Mouse (Mus musculus) kidney, embryonic 16.5 days (tissue): Measurements from ENCODE around the gene Tctex1d4. TPM values are rescaled to one million over a fixed set of nuclear protein-coding genes. Genes with fewer than 3 reads are reported as not detected.

Experiments used
- ATAC-seq: fragments of 200-750 bp; cut with Nextera tagmentation; 2 replicates; pipeline ENCODE4 v1.8.0; 2017; ENCODE audit warnings: moderate TSS enrichment; ENCODE audit not compliant: low FRiP score, low TSS enrichment
- H3K27ac ChIP-seq: fragments of 300-500 bp; sonication (generic); 2 replicates; pipeline ENCODE4 v1.5.1; 2014; ENCODE audit warnings: low read length
- H3K27me3 ChIP-seq: fragments of 300-500 bp; sonication (generic); 2 replicates; pipeline ENCODE4 v1.6.1; 2014; ENCODE audit warnings: low read length, control low read depth, mixed read lengths; ENCODE audit not compliant: insufficient read depth
- H3K36me3 ChIP-seq: fragments of 300-500 bp; sonication (generic); 2 replicates; pipeline ENCODE4 v1.6.1; 2014; ENCODE audit warnings: low read length, control low read depth, mixed read lengths; ENCODE audit not compliant: insufficient read depth
- H3K4me1 ChIP-seq: fragments of 300-500 bp; sonication (generic); 2 replicates; pipeline ENCODE4 v1.6.1; 2014; ENCODE audit warnings: low read length, control low read depth, mixed read lengths; ENCODE audit not compliant: insufficient read depth
- H3K4me2 ChIP-seq: fragments of 300-500 bp; sonication (generic); replicated peaks from 2 replicates; pipeline ENCODE4 v1.6.1; 2014; ENCODE audit warnings: low read depth, low read length
- H3K4me3 ChIP-seq: fragments of 300-500 bp; sonication (generic); 2 replicates; pipeline ENCODE4 v1.5.1; 2014; ENCODE audit warnings: mild to moderate bottlenecking, low read length
- H3K9ac ChIP-seq: fragments of 300-500 bp; sonication (generic); replicated peaks from 2 replicates; pipeline ENCODE4 v1.6.1; 2014; ENCODE audit warnings: low read length
- H3K9me3 ChIP-seq: fragments of 300-500 bp; sonication (generic); 2 replicates; pipeline ENCODE4 v1.6.1; 2016; ENCODE audit warnings: low read length, control low read depth
- WGBS: fragments of 180-500 bp; shearing (Covaris S2); extraction: QIAGEN DNeasy Blood & Tissue Kit; methylation state at CpG from one replicate; pipeline ENCODE4 v1.1.7; 2014; 5-methylcytosine and 5-hydroxymethylcytosine counted together
- polyA plus RNA-seq: library from polyadenylated mRNA; unstranded; fragments of >200 nt; fragmentation: Nextera tagmentation; extraction: Ambion mirVana; gene quantifications from 2 replicates; pipeline ENCODE4 v1.2.1, GENCODE M21; 2015

The Tctex1d4 gene
- polyA plus RNA-seq, 1 experiment from 2014 or later, result not detected

- peaks cover 35% of the 10 kb centered on the region for H3K4me1 ChIP-seq
- 0 out of 2 replicates have a peak, but pooled peaks cover 2% of the 10 kb centered on the region for H3K36me3 ChIP-seq
- H3K27me3 ChIP-seq, result no peaks in the 10 kb centered on the region
- no peak overlapping the region for H3K4me3 ChIP-seq
- no peak overlapping the region for H3K27ac ChIP-seq
- no peak overlapping the region for H3K9ac ChIP-seq
- no peak overlapping the region for H3K4me2 ChIP-seq
- ATAC-seq, result no peak
- no peaks in the 10 kb centered on the region for H3K9me3 ChIP-seq
- 84% methylated on average over 4 of the region's 4 CpGs for WGBS
Observed at GRCm38 (mm10) chr4:117100036-117100435, 26.6 kb upstream of the Tctex1d4 start.

- no peaks in the 10 kb centered on the region for H3K27me3 ChIP-seq
- WGBS, result 42% methylated on average over 7 of the region's 7 CpGs
- peaks cover 39% of the 10 kb centered on the region for H3K4me1 ChIP-seq
- H3K4me3 ChIP-seq, result no peak overlapping the region
- no peak overlapping the region for H3K27ac ChIP-seq
- H3K36me3 ChIP-seq, result 0 out of 2 replicates have a peak, but pooled peaks cover 2% of the 10 kb centered on the region
- no peak for ATAC-seq
- no peaks in the 10 kb centered on the region for H3K9me3 ChIP-seq
- no peak overlapping the region for H3K9ac ChIP-seq
- no peak overlapping the region for H3K4me2 ChIP-seq
Observed at GRCm38 (mm10) chr4:117101218-117101617, 25.4 kb upstream of the Tctex1d4 start.

- H3K4me2 ChIP-seq, result no peak overlapping the region
- H3K27me3 ChIP-seq, result no peaks in the 10 kb centered on the region
- no peaks in the 10 kb centered on the region for H3K9me3 ChIP-seq
- WGBS, result 77% methylated on average over 10 of the region's 10 CpGs
- peaks cover 12% of the 10 kb centered on the region for H3K4me1 ChIP-seq
- H3K27ac ChIP-seq, result no peak overlapping the region
- ATAC-seq, result no peak
- H3K36me3 ChIP-seq, result peaks cover 6% of the 10 kb centered on the region
- H3K4me3 ChIP-seq, result no peak overlapping the region
- no peak overlapping the region for H3K9ac ChIP-seq
Observed at GRCm38 (mm10) chr4:117104672-117105071, 21.9 kb upstream of the Tctex1d4 start.

GRCm38 (mm10) chr4:117105127-117105526 lies 21.5 kb upstream of the Tctex1d4 start:
- H3K4me3 ChIP-seq, result no peak overlapping the region
- H3K9me3 ChIP-seq, result no peaks in the 10 kb centered on the region
- H3K27ac ChIP-seq, result 0 out of 2 replicates have a peak overlapping the region, but pooled peaks have one; percentile 1
- 48% methylated on average over 10 of the region's 10 CpGs for WGBS
- H3K4me1 ChIP-seq, result peaks cover 12% of the 10 kb centered on the region
- H3K4me2 ChIP-seq, result no peak overlapping the region
- peaks cover 10% of the 10 kb centered on the region for H3K36me3 ChIP-seq
- no peak overlapping the region for H3K9ac ChIP-seq
- H3K27me3 ChIP-seq, result no peaks in the 10 kb centered on the region
- ATAC-seq, result peak; percentile 29; the same call in 1 of the 2 replicates

GRCm38 (mm10) chr4:117107813-117108523 lies 18.6 kb upstream of the Tctex1d4 start:
- Histone ChIP-seq H3K9me3 (no peaks in the 10 kb centered on the region), H3K4me3 (no peak overlapping the region), H3K4me1 (peaks cover 12% of the 10 kb centered on the region), H3K36me3 (peaks cover 28% of the 10 kb centered on the region), H3K27ac (no peak overlapping the region), H3K9ac (no peak overlapping the region), H3K4me2 (no peak overlapping the region), H3K27me3 (no peaks in the 10 kb centered on the region)
- WGBS, result 89% methylated on average over 18 of the region's 18 CpGs
- no peak for ATAC-seq

GRCm38 (mm10) chr4:117108524-117108849 lies 18.1 kb upstream of the Tctex1d4 start:
- Histone ChIP-seq H3K36me3 (peaks cover 33% of the 10 kb centered on the region), H3K4me3 (no peak overlapping the region), H3K27me3 (no peaks in the 10 kb centered on the region), H3K9ac (no peak overlapping the region), H3K27ac (no peak overlapping the region), H3K9me3 (no peaks in the 10 kb centered on the region), H3K4me1 (peaks cover 12% of the 10 kb centered on the region), H3K4me2 (no peak overlapping the region)
- 95% methylated on average over 6 of the region's 6 CpGs for WGBS
- ATAC-seq, result no peak

- H3K4me1 ChIP-seq, result peaks cover 12% of the 10 kb centered on the region
- no peak overlapping the region for H3K4me3 ChIP-seq
- H3K9me3 ChIP-seq, result no peaks in the 10 kb centered on the region
- H3K27me3 ChIP-seq, result no peaks in the 10 kb centered on the region
- H3K9ac ChIP-seq, result no peak overlapping the region
- H3K4me2 ChIP-seq, result no peak overlapping the region
- 94% methylated on average over 25 of the region's 25 CpGs for WGBS
- ATAC-seq, result no peak
- H3K36me3 ChIP-seq, result peaks cover 33% of the 10 kb centered on the region
- H3K27ac ChIP-seq, result no peak overlapping the region
Observed at GRCm38 (mm10) chr4:117109330-117109729, 17.3 kb upstream of the Tctex1d4 start.

GRCm38 (mm10) chr4:117110249-117110648 lies 16.3 kb upstream of the Tctex1d4 start:
- H3K9me3 ChIP-seq, result no peaks in the 10 kb centered on the region
- H3K27ac ChIP-seq, result no peak overlapping the region
- no peaks in the 10 kb centered on the region for H3K27me3 ChIP-seq
- no peak overlapping the region for H3K4me3 ChIP-seq
- no peak overlapping the region for H3K4me2 ChIP-seq
- WGBS, result 88% methylated on average over 13 of the region's 13 CpGs
- H3K9ac ChIP-seq, result no peak overlapping the region
- peaks cover 40% of the 10 kb centered on the region for H3K36me3 ChIP-seq
- no peak for ATAC-seq
- peaks cover 8% of the 10 kb centered on the region for H3K4me1 ChIP-seq

GRCm38 (mm10) chr4:117110985-117111384 lies 15.6 kb upstream of the Tctex1d4 start:
- Histone ChIP-seq H3K9ac (no peak overlapping the region), H3K36me3 (peaks cover 40% of the 10 kb centered on the region), H3K4me2 (no peak overlapping the region), H3K27me3 (no peaks in the 10 kb centered on the region), H3K27ac (no peak overlapping the region), H3K4me3 (no peak overlapping the region), H3K4me1 (peaks cover under 1% of the 10 kb centered on the region; the same call in 1 of the 2 replicates), H3K9me3 (no peaks in the 10 kb centered on the region)
- no peak for ATAC-seq
- WGBS, result 86% methylated on average over 11 of the region's 11 CpGs

- Histone ChIP-seq H3K27ac (no peak overlapping the region), H3K9me3 (no peaks in the 10 kb centered on the region), H3K36me3 (peaks cover 38% of the 10 kb centered on the region), H3K4me3 (no peak overlapping the region), H3K4me1 (no peaks in the 10 kb centered on the region), H3K4me2 (no peak overlapping the region), H3K27me3 (no peaks in the 10 kb centered on the region), H3K9ac (no peak overlapping the region)
- 93% methylated on average over 1 of the region's 1 CpGs for WGBS
- no peak for ATAC-seq
Observed at GRCm38 (mm10) chr4:117113237-117113636, 13.4 kb upstream of the Tctex1d4 start.
